In the genomic region with DNA sequence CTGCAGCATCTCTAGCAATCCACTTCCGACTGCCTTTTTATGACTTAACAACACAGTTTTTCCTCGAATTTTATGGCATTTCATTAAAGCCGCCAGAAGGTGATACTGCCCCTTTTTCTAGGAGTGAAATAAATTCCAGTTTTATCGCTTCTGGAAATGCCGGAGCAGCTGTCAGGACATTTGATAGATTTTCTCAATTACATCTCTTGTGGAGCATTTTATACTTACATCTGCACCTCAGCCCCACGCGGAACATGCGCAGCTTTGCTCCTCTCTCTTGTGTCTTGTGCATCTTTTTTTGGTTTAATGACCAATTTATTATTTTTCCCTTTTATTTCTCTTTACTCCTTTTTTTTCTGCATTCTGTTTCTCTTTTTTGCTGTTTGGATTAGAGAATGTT, we compare ENCODE assay signal across 23 mouse cellular contexts.
A peak's percentile ranks its signal among the peaks of the same experiment; 100 is the strongest.
DNase-seq lines count a peak whose midpoint lies in the region; ATAC-seq and TF ChIP-seq lines count a peak whose summit lies in the region.
"Had no signal": no experiment of that assay in that cellular context is flagged by ENCODE, and none has a peak within 500 bp of the region (broad histone marks: within the 10 kb centered on the region; RNA-seq: fewer than 3 reads in every experiment).

No protein-coding gene starts in this region.

- H3K4me2 ChIP-seq in hindbrain, postnatal 0 days (ENCODE audit: low read depth, low read length) = no peak overlapping the region
- H3K4me2 ChIP-seq in hindbrain, embryonic 12.5 days (replicated peaks) = no peak overlapping the region
- H3K4me2 ChIP-seq in neural tube, embryonic 13.5 days = no peak overlapping the region
- H3K4me2 ChIP-seq: forebrain, embryonic 13.5 days; heart, embryonic 12.5 days; heart, embryonic 15.5 days had no signal

- H3K9me3 ChIP-seq in hindbrain, postnatal 0 days (ENCODE audit: low read length) = no peaks in the 10 kb centered on the region
- H3K9me3 ChIP-seq in hindbrain, embryonic 12.5 days (replicated peaks) = no peaks in the 10 kb centered on the region
- H3K9me3 ChIP-seq in neural tube, embryonic 13.5 days = no peaks in the 10 kb centered on the region
- H3K9me3 ChIP-seq: forebrain, embryonic 10.5 days; forebrain, embryonic 13.5 days; heart, embryonic 12.5 days; heart, embryonic 15.5 days had no signal

- no peak overlapping the region for H3K9ac ChIP-seq in hindbrain, postnatal 0 days (replicated peaks; ENCODE audit: low read length)
- no peak overlapping the region for H3K9ac ChIP-seq in hindbrain, embryonic 12.5 days
- no peak overlapping the region for H3K9ac ChIP-seq in neural tube, embryonic 13.5 days
- H3K9ac ChIP-seq: forebrain, embryonic 13.5 days; heart, embryonic 12.5 days; heart, embryonic 15.5 days had no signal

- no peak for TF ChIP-seq POLR2A in brain, embryonic 14.5 days (IDR thresholded peaks at IDR 0.05; ENCODE audit: borderline replicate concordance, extremely low read depth, insufficient read depth, insufficient read length, poor library complexity, severe bottlenecking)

- ATAC-seq in hindbrain, postnatal 0 days = no peak
- ATAC-seq in hindbrain, embryonic 12.5 days (ENCODE audit: low FRiP score) = no peak
- ATAC-seq in neural tube, embryonic 13.5 days (ENCODE audit: low read depth) = peak; percentile 47; the same call in 1 of the 2 replicates
- ATAC-seq: CD4-positive, CD25-positive, alpha-beta regulatory T cell, adult 4 months; forebrain, embryonic 13.5 days; forebrain, embryonic 16.5 days; hindbrain, embryonic 16.5 days; inflammation-experienced regulatory T-cells, adult 6 months had no signal

- DNase-seq in hindbrain, postnatal 0 days (ENCODE audit: low spot score) = peak; percentile 32
- DNase-seq in brain, embryonic 14.5 days (ENCODE audit: low read depth) = peak; percentile 18
- no peak for DNase-seq in adrenal gland, postnatal 14 days
- DNase-seq in right cerebral cortex, adult 18-20 months = no peak
- DNase-seq: adrenal gland, adult 2 months; adrenal gland, postnatal 25 days; cerebellum, adult 18-20 months; cerebellum, adult 9-10 months; cerebellum, postnatal 14 days; gastrocnemius, postnatal 10 days; gastrocnemius, postnatal 36 days; heart, postnatal 10 days; heart, postnatal 36 days had no signal

- H3K4me3 ChIP-seq in hindbrain, postnatal 0 days (ENCODE audit: low read length) = no peak overlapping the region
- H3K4me3 ChIP-seq in hindbrain, embryonic 12.5 days = no peak overlapping the region
- H3K4me3 ChIP-seq in neural tube, embryonic 13.5 days = no peak overlapping the region
- H3K4me3 ChIP-seq: forebrain, embryonic 10.5 days; forebrain, embryonic 13.5 days; heart, embryonic 12.5 days; heart, embryonic 15.5 days had no signal

- H3K27me3 ChIP-seq in hindbrain, postnatal 0 days (ENCODE audit: insufficient read depth, low read length) = no peaks in the 10 kb centered on the region
- no peaks in the 10 kb centered on the region for H3K27me3 ChIP-seq in hindbrain, embryonic 12.5 days
- no peaks in the 10 kb centered on the region for H3K27me3 ChIP-seq in neural tube, embryonic 13.5 days
- H3K27me3 ChIP-seq: forebrain, embryonic 13.5 days; heart, embryonic 12.5 days; heart, embryonic 15.5 days had no signal

- H3K27ac ChIP-seq in hindbrain, postnatal 0 days = no peak overlapping the region
- no peak overlapping the region for H3K27ac ChIP-seq in hindbrain, embryonic 12.5 days
- peak overlapping the region; percentile 75 for H3K27ac ChIP-seq in neural tube, embryonic 13.5 days (replicated peaks)
- H3K27ac ChIP-seq: forebrain, embryonic 10.5 days; forebrain, embryonic 13.5 days; heart, embryonic 15.5 days had no signal

- no peaks in the 10 kb centered on the region for H3K36me3 ChIP-seq in hindbrain, postnatal 0 days (ENCODE audit: insufficient read depth, low read length)
- H3K36me3 ChIP-seq in hindbrain, embryonic 12.5 days = no peaks in the 10 kb centered on the region
- H3K36me3 ChIP-seq in neural tube, embryonic 13.5 days = no peaks in the 10 kb centered on the region
- H3K36me3 ChIP-seq: forebrain, embryonic 10.5 days; heart, embryonic 12.5 days; heart, embryonic 15.5 days had no signal

- TF ChIP-seq CTCF in hindbrain, postnatal 0 days (IDR thresholded peaks at IDR 0.05; ENCODE audit: low read depth) = no peak
- TF ChIP-seq CTCF in brain, embryonic 14.5 days (IDR thresholded peaks at IDR 0.05; ENCODE audit: borderline replicate concordance, extremely low read depth, insufficient read depth, insufficient read length) = no peak

- H3K4me1 ChIP-seq in hindbrain, postnatal 0 days (ENCODE audit: insufficient read depth, low read length) = no peaks in the 10 kb centered on the region
- no peaks in the 10 kb centered on the region for H3K4me1 ChIP-seq in hindbrain, embryonic 12.5 days
- H3K4me1 ChIP-seq in neural tube, embryonic 13.5 days (replicated peaks) = peaks cover 10% of the 10 kb centered on the region; the same call in 1 of the 2 replicates
- H3K4me1 ChIP-seq: forebrain, embryonic 10.5 days; forebrain, embryonic 13.5 days; heart, embryonic 12.5 days; heart, embryonic 15.5 days had no signal

- WGBS in hindbrain, postnatal 0 days = 75% methylated on average over 8 of the region's 8 CpGs
- whole genome bisulfite sequencing in hindbrain, embryonic 12.5 days = 76% methylated on average over 8 of the region's 8 CpGs
- 14% methylated on average over 8 of the region's 8 CpGs for WGBS in neural tube, embryonic 13.5 days

Comparison
In these comparisons a context has a peak if more than half of its experiments do, and no peak if none do; other contexts are left out.
1. DNase-seq: peak in hindbrain, postnatal 0 days (single experiment) and brain, embryonic 14.5 days (single experiment); none in adrenal gland, postnatal 14 days (single experiment) and right cerebral cortex, adult 18-20 months (single experiment).